Mouse (Mus musculus): ENCODE measurements around the gene Dnajb7.
"Not testable (repeated sequence)": the region's sequence is repeated elsewhere in the genome, so short reads cannot be mapped to it uniquely, and the experiment has no call there.

The Dnajb7 gene

DNA sequence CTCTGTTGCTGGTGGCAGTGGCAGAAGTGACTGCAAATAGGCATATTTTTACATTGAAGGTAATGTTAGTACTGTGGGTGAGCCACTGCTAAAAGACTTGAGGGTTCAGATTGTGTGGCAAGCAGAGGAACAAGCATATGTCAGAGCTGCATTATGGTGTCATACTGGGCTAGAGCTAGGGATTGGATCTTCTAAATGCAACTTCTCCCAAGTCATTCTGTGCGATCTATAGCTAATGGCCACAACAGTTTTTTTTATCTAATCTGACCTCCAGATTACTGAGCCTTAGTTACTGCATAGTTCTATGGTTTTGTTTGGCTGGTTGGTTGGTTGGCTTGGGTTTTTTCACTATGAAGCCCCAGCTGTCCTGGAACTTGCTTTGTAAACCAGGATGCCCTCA is at the start of gene Dnajb7:
Dnajb7 (minus strand) TSS at position 101 of the 400 bp plus-strand sequence.
- DNase-seq (ENCODE audit: low read depth, low spot score): no peak

DNA sequence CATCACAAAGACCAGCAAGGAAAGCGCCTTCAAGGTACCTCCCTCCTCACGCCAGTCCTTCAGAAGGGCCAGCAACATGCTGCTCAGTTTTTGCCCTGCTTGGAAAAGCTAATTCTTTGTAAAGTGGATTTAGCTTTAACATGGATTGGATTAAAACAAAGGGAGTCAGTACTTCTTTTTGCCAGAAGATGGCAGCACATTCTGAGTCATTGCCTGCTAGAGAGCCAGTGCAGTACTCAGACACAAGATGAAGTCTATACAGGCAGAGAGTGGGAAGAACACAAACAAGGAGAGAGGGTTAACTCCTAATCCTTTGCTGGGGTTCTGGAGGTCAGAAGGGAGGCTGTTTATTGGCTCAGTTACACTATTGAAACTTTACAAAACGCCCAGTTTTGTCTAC is 40.4 kb upstream of the Dnajb7 start:
- DNase-seq (ENCODE audit: low read depth, low spot score): peak; percentile 86

DNA sequence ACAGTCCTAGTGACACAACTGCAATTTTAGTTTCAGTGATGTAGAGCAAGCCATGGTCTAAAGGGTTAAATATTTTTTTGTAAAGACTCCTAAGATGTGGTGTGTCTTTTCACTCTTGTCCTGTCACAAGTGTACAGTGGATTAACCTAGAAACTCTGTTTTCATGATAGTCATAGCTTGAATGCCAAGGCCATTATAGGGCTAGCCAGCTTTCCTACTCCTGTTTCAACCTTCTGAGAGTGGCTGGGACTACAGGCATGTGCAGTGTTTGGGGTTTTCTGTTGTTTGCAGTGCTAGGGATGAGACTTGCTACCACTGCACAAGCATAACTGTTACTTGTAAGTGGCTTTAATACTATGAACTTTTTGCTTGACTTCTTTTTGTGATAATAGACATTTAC is 31.1 kb upstream of the Dnajb7 start:
- DNase-seq (ENCODE audit: low read depth, low spot score): no peak

DNA sequence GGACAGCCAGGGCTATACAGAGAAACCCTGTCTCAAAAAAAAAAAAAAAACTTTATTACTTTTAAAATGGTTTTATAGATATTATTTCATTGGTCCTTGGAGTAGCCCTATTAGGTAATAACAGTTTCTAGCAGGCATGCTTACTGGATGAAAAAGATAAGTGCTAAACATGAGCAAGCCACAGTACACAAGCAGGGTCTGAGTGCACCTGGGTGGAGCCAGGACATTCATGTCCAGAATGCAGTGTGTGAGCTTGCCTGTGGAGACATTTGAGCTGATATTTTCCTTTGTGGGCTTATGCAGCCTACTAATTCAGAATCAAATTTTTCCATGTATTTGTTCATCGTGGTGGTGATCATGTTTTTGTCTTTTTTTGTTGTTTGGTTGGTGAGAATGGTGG is 30.2 kb upstream of the Dnajb7 start:
- no peak for DNase-seq (ENCODE audit: low read depth, low spot score)

DNA sequence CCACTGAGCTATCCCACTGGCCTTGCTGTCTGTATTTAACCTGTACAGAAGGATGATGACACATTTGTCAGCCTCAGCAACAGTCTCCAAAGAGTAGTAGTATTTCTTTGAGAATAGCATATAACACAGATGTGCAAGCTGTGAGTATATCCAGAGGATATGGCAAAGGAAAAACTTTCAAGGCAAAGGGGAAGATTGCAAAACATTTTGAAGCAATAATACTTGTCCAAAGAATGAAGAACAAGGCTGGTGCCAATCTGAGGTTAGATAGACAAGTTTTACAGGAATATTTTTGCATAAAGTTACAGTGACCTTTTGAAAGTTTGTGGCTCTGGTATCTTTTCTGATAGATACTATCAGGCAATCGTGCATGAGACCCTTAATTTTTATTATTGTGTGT is 23.1 kb upstream of the Dnajb7 start:
- DNase-seq (ENCODE audit: low read depth, low spot score): no peak

DNA sequence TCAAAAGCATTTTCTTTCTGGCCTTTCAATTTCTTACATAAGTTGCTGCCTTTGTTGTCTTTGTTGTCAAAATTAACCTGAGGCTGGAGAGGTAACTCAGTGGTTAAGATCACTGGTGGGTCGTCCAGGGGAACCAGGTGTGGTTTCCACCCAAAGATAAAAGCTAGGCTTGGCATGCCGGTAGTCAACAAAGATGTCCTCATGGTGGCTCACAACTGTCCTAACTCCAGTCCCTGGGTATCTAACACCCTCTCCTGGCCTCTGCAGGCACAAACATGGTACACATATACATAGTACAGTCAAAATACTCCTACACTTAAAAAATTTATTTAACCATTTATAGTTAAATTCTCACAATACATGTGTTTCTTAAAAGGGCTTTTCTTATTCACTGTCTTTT is 19.8 kb upstream of the Dnajb7 start:
- no peak for DNase-seq (ENCODE audit: low read depth, low spot score)

DNA sequence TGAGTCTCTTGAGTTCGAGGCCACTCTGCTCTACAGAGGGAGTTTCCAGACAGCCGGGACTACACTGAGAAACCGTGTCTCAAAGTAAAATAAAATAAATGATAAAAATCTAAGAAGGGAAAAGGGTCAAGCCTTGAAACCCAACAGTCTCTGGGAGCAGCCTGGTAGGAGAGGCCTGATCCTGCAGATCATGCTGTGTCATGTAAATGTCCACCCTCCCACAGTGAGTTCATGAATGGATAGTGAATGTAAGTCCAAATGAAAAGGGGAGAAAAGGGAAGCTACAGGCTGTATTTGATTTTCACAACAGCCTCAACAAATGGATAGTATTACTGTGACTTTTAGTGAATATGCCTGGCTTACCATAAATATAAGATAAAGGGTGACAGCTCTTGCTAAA is 17.2 kb upstream of the Dnajb7 start:
- DNase-seq (ENCODE audit: low read depth, low spot score): no peak

DNA sequence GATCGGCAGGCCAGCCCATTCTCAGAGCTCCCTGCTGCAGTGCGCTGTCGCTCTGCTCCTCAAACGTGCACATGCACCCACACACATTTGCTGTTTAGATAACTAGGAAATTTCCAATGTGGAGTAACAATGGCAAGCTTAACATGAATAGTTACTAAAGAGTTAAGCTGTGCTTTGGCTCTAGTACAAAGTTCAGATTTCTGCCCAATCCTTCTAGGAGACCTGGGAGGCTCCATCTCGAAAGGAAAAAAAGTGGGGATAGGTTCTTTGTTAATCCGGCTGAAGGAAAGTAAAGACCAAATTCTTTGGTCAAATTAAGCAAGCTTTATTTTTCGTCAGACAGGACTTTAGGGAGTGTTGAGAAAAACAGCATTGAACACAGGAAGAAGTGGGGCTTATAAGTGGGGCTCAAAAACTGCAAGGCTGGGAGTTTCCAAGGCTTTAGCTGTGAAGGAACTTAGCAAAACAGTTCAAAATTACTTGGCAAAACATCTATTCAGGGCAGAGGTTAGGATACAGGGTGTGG is 14.1 kb upstream of the Dnajb7 start:
- DNase-seq (ENCODE audit: low read depth, low spot score): peak; percentile 27

DNA sequence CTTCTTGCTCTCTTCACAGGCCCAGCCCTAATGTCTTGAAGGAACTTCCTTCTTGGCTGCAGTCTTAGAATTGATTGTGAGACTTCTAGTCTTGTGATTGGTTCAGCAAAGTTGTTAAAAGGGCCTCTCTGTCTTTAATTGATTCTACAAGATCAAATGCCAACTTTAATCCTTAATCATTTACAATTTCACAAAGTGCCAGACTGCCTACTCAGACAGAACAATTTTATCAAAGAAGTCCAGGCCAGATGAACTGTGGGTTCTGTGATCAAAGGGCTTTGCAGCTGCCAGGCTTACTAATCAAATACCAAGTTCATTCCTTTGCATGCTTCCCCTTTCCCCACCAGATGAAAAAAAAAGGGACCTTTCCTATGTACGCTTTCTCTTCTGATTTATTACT is 13.4 kb upstream of the Dnajb7 start:
- DNase-seq (ENCODE audit: low read depth, low spot score): no peak

DNA sequence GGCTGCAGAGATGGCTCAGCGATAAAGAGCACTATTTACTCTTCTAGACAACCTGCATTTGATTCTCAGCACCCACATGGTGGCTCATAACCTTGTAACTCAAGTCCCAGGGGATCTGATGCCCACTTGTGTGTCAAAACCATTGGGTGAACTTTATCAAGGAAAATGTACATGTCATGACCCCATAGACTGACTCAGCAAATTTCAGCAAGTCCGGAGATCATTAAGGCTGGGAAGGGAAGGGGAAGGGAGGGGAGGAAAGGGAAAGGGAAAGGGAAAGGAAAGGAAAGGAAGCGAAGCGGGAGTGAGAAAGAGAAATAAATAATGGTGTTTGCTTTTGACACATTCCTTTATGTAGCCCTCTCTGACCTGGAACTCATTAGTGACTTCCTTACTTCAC is 10.0 kb upstream of the Dnajb7 start:
- DNase-seq (ENCODE audit: low read depth, low spot score): no peak

DNA sequence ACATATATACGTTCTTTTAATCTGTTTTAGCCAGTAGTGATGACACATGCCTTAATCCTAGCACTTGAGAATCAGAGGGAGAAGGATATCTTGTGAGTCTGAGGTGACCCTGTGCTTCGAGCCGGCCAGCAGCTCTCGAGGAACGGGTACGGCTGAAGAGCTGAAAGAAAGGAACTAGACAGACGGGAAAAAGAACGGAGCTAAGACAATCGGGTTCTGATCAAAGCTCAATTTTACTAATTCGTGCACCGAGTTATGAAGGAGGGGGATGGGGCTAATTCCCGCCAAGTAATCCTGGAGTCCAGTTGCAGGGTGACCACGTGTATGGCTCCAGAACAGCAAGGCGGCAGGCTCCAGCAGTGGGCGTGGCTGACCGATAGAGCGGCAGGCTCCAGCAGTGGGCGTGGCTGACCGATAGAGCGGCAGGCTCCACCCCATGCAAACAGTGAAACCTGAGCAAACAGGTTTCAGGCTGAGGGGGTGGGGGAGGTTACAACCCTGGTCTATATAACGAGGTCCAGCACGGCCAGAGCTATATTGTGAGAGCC is 8.7 kb upstream of the Dnajb7 start:
- not testable (repeated sequence) for DNase-seq (ENCODE audit: low read depth, low spot score)

DNA sequence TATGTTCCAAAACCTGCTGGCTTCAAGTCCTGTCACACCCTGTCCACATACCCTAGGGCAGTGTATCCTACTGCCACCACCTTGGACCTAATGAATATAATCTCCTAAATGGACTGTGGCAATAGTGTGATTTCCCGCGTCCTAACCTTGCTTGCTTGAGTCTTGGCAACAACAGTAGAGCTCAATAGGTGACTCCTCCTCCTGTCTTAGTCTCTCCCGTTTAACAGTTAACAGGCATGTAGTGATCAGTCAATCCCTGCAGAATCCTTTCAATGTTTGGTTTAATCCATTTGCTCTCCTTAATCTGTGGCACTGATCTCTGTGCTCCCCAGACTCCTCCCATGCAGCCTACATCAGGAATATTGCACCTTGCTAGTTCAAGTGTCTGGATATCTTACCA is 3.1 kb downstream of the Dnajb7 start:
- DNase-seq (ENCODE audit: low read depth, low spot score): no peak

DNA sequence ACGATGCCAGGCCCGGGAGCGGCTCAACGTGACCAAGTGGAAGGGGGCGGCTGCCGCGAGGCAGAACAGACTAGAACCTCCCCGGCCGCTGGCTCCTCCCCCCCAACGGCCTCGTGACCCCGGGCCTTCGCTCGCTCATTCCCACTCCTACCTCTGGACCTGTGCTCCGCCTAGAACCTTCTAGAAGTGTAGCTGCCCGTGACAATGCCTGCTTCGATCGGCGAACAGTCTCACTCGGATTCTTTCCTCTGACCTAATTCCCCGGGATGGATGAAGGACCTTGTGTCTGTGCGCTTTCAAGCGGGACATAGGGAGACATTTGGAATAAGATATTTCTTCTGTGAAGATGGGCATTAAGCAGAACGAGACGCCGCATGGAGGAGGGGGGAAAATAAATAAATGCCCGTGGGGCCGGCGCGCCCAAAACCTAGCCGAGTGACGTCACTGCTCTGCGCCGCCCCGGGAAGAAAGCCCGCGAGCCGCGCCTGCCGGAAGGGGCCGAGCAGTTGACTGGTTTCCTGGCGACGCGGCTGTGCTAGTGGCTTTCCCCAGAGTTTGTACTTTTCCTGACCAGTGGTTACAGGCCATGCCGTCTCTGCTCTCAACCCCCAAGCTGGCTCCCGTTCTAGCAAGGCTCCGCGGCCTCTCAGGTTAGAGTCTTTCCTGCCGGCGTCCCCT is 8.3 kb downstream of the Dnajb7 start, which contains the start of the genes St13 and Xpnpep3:
St13 (minus strand) TSS at position 440 of the 678 bp plus-strand sequence.
Xpnpep3 (plus strand) TSS at position 501 of the 678 bp plus-strand sequence.
- DNase-seq (ENCODE audit: low read depth, low spot score): peak; percentile 97

DNA sequence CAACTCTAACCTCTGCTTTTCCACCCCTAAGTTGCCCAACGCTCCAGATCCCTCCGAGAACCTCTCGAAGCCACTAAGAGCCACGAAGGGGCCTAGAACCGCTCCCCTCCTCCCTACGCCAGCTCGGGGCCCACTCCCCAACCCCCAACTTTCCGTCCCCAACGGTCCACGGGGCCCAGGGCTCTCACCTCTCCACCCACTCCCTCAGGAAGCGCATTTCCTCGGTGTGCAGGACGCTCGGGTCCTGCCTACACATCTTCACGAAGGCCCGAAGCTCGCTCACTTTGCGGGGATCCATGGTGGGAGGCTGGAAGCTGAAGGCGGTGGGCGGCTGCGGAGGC is 8.8 kb downstream of the Dnajb7 start:
- DNase-seq (ENCODE audit: low read depth, low spot score): no peak

DNA sequence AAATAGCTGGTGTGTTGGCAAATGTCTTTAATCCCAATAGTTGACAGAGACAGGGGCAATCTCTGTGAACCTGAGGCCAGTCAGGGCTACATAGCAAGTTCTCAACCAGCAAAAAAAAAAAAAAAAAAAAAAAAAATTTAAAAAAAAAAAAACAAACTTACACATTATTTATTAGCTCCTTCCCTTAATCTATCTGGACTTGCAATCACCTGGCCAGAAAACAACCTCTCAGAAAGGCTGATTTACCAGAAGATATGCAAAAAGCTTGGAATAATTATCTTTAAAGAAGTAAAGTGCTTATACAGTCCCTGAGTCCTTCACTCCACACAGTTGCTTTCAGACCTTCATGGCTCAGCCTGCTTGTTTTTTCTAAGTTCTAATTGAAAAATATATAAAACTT is 9.9 kb downstream of the Dnajb7 start:
- no peak for DNase-seq (ENCODE audit: low read depth, low spot score)

DNA sequence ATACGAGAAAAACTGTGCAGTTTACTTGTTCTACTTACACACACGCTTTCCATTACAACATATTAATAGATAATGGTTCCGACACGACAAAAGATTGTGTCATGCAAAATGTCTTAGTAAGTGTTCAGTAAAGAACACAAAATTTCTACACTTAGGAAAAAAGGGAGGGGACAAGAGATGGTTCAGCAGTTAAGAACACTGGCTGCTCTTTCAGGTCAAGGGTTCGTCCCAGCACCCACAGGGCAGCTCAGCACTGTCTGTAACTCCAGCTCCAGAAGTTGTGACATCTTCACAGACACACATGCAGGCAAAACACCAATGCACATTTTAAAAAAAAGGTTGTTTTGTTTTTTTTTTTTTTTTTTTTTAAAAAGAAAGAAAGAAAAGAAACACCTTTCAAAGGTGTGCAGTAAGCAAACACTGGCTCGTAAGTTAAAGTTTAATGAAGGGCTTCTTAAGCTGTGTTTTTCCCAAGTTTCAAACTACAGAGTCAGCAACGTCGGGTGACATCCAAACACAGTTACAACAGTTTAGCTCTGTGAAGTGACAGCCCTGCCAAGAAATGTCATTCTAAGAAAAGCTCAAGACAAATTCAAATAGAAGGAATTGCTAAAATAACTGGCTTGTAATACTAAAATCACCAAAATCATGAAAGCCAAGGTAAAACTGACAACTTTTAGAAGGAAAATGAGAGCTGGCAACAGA is 13.7 kb downstream of the Dnajb7 start:
- peak; percentile 16 for DNase-seq (ENCODE audit: low read depth, low spot score)

DNA sequence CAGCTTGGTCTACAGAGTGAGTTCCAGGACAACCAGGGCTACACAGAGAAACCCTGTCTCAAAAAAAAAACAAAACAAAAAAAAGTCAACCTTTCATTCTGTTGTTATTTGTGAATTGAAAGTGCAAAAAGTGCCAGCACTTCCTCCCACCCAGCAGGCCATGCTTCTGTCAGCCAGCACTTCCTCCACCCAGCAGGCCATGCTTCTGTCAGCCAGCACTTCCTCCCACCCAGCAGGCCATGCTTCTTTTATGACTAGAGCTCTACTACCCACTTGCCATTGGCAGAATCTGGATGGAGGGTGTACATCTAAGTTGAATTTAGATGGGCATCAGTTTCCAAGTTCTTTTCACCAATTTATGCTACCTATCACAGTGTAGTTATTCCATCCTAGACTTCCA is 15.1 kb downstream of the Dnajb7 start:
- DNase-seq (ENCODE audit: low read depth, low spot score): peak; percentile 51

DNA sequence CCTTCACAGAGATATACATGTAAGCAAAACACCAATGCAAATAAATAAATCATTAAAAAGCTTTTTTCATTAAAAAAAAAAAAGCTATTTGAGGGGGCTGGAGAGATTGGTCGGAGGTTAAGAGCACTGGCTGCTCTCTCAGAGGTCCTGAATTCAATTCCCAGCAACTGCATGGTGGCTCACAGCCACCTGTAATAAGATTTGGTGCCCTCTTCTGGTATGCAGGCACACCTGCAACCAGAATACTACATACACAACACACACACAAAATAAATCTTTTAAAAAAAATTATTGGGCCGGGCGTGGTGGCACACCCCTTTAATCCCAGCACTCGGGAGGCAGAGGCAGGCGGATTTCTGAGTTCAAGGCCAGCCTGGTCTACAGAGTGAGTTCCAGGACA is 21.8 kb downstream of the Dnajb7 start:
- DNase-seq (ENCODE audit: low read depth, low spot score): no peak

DNA sequence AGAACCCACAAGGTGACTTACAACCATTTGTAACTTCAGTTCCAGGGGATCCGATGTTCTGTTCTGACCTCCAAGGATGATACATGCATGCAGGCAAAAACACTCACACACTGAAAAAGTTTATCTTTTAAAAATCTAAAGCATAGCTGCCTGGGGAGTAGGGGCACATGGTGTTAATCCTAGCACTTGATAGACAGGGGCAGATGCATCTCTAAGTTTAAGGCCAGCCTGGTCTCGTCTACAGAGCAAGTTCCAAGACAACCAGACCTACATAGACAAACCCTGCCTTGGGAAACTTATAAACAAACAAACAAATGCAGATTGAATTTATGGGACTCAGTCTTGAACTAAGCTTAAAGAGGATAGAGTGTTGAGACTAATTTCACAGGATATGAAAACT is 29.3 kb downstream of the Dnajb7 start:
- DNase-seq (ENCODE audit: low read depth, low spot score): no peak

DNA sequence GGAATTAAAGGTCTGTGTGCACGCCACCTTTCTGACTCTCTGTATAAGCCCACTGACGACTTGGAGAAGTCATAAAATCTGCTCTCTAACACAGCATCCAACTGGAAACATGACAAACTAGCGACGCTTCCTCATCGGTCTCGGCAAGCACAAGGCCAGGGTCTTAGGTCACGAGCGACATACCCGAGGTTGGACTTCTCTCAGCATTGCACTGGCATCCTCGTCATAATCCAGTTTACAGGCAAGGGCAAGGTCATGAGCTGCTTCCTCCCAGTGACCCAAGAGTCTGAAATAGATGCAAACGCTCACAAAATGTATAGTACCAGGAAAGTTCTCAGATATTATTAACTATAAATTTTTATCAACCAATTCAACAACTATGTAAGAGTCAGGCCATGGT is 33.5 kb downstream of the Dnajb7 start:
- DNase-seq (ENCODE audit: low read depth, low spot score): no peak

DNA sequence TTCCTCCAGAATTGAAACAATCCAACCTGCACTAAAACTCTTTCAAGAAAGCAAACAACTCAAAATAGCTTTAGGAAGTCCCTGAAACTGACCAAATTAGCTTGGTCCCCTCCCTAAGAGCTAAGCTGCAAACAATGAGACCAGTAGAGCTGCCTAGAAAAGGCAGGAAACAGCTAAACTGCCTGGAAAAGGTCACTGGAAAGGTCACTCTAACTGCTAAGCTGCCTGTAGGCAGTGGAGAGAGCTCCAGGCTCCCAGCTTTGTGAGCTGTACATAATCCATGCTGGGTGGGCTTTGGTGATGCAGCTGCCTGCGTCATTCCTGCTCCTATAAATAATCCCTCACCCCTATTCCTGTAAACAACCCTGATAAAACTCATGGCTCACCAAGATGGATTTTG is 37.7 kb downstream of the Dnajb7 start:
- DNase-seq (ENCODE audit: low read depth, low spot score): no peak

DNA sequence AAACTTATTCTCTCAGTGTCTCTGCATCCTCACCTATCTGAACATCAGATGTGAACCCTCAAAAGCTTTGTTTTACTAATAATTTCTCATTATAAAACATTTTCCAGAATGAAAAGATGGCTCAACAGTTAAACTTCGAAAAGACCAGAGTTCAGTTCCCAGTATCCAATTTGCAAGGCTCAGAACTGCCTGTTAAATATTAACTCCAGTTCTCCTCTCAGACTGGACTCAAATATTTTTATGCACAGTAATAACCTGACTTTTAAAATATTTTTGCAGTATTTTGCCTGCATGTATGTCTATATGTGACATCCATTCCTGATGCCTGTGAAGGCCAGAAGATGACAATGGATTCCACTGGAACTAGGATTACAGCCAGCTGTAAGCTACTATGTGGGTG is 39.5 kb downstream of the Dnajb7 start:
- no peak for DNase-seq (ENCODE audit: low read depth, low spot score)

DNA sequence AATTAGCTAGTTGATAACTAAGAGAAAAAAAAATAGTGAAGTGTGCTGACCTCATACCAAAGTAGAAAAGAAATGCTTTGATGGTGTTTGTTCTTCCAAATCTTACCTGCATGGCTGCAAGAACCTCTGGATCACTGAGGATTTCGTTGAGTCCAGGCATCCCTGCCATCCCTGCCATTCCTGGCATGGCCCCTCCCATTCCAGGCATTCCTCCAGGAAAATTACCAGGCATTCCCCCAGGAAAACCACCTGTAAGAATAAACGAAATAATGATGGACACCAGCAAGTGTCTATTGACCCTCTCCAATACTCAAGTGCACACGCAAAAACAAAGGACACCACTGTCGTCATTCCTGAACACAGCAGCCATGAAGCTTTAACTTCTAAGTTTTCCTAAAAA is 41.9 kb downstream of the Dnajb7 start:
- no peak for DNase-seq (ENCODE audit: low read depth, low spot score)

All from brain, adult 2 months (tissue).